Mouse (Mus musculus) heart, adult 2 months (tissue): Measurements from ENCODE around the gene Gm4131. TPM values are rescaled to one million over a fixed set of nuclear protein-coding genes. Genes with fewer than 3 reads are reported as not detected.
A peak's percentile ranks its signal among the peaks of the same experiment; 100 is the strongest.

Experiments
- DNase-seq, 2 experiments: peaks; one replicate each; pipeline ENCODE4 v3.0.0; 2021
- H3K27ac ChIP-seq: fragments of 200-600 bp; 2 replicates; pipeline ENCODE4 v1.8.1; 2022
- H3K27me3 ChIP-seq: fragments of 200-500 bp; 2 replicates; pipeline ENCODE4 v1.6.1; 2012; ENCODE audit warnings: mild to moderate bottlenecking, low read length, inconsistent platforms, mixed read lengths; ENCODE audit not compliant: control insufficient read depth, insufficient read depth
- H3K36me3 ChIP-seq: fragments of 200-500 bp; 2 replicates; pipeline ENCODE4 v1.6.1; 2012; ENCODE audit warnings: low read length, inconsistent platforms; ENCODE audit not compliant: control insufficient read depth, insufficient read depth
- H3K4me1 ChIP-seq: fragments of 200-500 bp; 2 replicates; pipeline ENCODE4 v1.6.1; 2011; ENCODE audit warnings: low read length; ENCODE audit not compliant: control insufficient read depth, insufficient read depth
- H3K4me3 ChIP-seq: fragments of 200-600 bp; 2 replicates; pipeline ENCODE4 v1.8.1; 2022
- H3K79me2 ChIP-seq: fragments of 200-500 bp; replicated peaks from 2 replicates; pipeline ENCODE4 v1.6.1; 2012; ENCODE audit warnings: mild to moderate bottlenecking, inconsistent platforms, low read length, moderate library complexity, mixed read lengths; ENCODE audit not compliant: control insufficient read depth, insufficient read depth
- H3K9ac ChIP-seq: fragments of 200-500 bp; 2 replicates; pipeline ENCODE4 v1.6.1; 2012; ENCODE audit warnings: low read depth, mild to moderate bottlenecking, control low read depth, inconsistent platforms, low read length, mixed read lengths
- CTCF ChIP-seq: fragments of 200-600 bp; IDR thresholded peaks from 2 replicates; pipeline ENCODE4 v1.8.1; 2022; ENCODE audit warnings: antibody characterized with exemption, mild to moderate bottlenecking, moderate library complexity
- EP300 ChIP-seq: fragments of 200-500 bp; IDR thresholded peaks from 2 replicates; pipeline ENCODE4 v1.6.1; 2011; ENCODE audit warnings: low read depth, low read length, control low read depth; ENCODE audit not compliant: insufficient read depth
- POLR2A ChIP-seq: fragments of 200-500 bp; IDR thresholded peaks from 2 replicates; pipeline ENCODE4 v1.6.1; 2011; ENCODE audit warnings: mild to moderate bottlenecking, low read depth, low read length, control low read depth; ENCODE audit not compliant: insufficient read depth
- WGBS: fragments of 180-500 bp; shearing (Covaris S2); methylation state at CpG from one replicate; pipeline ENCODE4 v1.1.7; 2018; 5-methylcytosine and 5-hydroxymethylcytosine counted together
- intact Hi-C: fragments of 180-260 bp; cut with DNase I; formaldehyde crosslinking; loops from one replicate; pipeline ENCODE4 v1.15.1; 2025
- polyA plus RNA-seq: library from polyadenylated mRNA; depleted of rRNA; stranded (reverse); fragments of >200 nt; gene quantifications from 2 replicates; pipeline ENCODE4 v1.2.3, GENCODE M21; 2012; rRNA removed
- total RNA-seq, 2 experiments: library from RNA; stranded (reverse); gene quantifications; 2 replicates each; pipeline ENCODE4 v1.2.3; 2021

Gene Gm4131
- total and polyA plus RNA-seq, 3 experiments: not detected

DNA sequence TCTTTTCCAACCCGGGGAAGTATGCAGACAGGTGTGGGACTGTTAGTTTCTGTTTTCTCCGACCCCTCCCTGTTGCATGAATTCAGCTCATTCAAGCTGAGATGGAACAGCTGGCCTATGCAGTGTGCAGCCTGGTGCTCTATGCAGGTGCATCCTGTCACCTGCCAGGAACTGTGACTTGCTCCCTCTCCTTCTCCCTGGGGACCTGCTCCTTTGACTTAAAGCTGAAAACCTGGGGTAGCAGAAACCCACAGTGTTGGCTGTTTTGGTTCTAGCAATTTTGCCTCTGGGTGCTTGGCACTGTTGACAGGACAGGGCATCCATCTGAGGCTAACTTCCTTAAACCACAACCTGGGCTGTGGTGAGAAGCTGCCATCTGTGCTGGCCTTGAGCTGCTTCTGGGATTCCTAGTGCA, 141.4 kb downstream of the Gm4131 start:
- WGBS: 44% methylated on average over 2 of the region's 2 CpGs
- intact Hi-C loops: no loop called here
- Histone ChIP-seq H3K4me1 (no peaks in the 10 kb centered on the region), H3K79me2 (no peaks in the 10 kb centered on the region), H3K9ac (no peak overlapping the region), H3K36me3 (no peaks in the 10 kb centered on the region), H3K27ac (no peak overlapping the region), H3K4me3 (no peak overlapping the region), H3K27me3 (no peaks in the 10 kb centered on the region)
- TF ChIP-seq EP300: no peak
- no peak for TF ChIP-seq CTCF
- no peak for DNase-seq

DNA sequence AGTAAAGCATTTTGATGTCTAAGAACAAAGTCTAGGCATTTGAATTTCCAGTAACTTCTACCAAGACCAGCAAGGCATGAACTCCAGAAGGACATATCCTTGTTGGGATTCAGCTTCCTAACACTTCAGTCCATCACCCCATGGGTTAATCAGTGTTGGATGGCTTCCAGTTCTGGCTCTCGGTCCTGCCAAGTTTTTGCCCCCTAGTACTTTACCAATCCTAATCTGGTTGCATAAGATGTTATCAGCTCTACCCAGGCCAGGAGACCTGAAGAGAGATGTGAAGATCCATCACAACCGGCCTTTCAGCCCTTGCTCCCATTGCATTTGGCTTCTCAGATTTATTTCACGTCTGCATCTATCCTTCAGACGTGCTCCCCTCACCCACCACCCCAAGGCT, 144.5 kb downstream of the Gm4131 start:
- 57% methylated on average over 4 of the region's 4 CpGs for WGBS
- Histone ChIP-seq H3K27ac (no peak overlapping the region), H3K36me3 (no peaks in the 10 kb centered on the region), H3K4me3 (no peak overlapping the region), H3K4me1 (no peaks in the 10 kb centered on the region), H3K9ac (no peak overlapping the region), H3K27me3 (no peaks in the 10 kb centered on the region), H3K79me2 (no peaks in the 10 kb centered on the region)
- DNase-seq: no peak
- TF ChIP-seq EP300 (no peak), POLR2A (no peak), CTCF (no peak)
- intact Hi-C loops: no loop called here

DNA sequence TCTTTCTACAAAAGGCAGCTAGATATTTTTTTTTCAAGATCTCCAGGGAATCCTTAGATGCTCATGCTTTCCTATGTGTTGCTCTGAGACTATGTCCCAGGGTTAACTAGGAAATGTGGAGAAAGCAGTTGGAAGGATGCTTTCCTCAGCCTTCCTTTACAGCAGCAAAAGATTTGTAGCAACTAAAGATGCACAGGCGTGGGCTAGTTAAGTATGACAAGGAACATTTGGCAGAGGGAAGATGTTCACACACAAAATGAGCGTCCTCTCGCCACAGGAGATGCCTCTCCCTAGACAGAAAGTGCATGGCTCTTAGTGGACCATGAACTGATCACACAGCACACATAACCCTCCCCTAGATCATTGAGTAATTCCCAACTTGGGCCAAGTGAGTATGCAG, 149.2 kb downstream of the Gm4131 start:
- H3K79me2 ChIP-seq: no peaks in the 10 kb centered on the region
- no peak for DNase-seq
- intact Hi-C loops: no loop called here
- no peaks in the 10 kb centered on the region for H3K36me3 ChIP-seq
- H3K9ac ChIP-seq: no peak overlapping the region
- no peak overlapping the region for H3K27ac ChIP-seq
- TF ChIP-seq EP300: no peak
- H3K4me3 ChIP-seq: no peak overlapping the region
- no peaks in the 10 kb centered on the region for H3K27me3 ChIP-seq
- H3K4me1 ChIP-seq: peaks cover 3% of the 10 kb centered on the region
- 81% methylated on average over 3 of the region's 3 CpGs for WGBS

DNA sequence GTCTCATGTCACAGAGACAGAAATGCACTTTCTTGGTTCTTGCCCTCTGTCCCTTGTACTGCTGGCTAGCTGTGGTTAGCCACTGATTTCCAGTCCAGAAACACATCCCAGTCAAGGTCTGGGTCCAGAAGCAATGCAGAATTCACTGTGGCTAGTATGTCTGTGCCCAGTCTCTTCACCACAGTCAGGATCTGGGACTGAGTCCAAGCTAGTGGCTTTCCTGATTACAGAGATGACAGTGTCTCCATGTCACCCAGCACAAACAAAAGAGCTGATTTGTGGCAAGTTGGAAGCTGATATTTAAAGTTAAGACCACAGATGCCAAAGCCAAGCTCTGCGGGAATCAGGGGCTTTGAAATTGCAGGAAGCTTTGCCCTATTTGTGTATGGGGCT, 150.0 kb downstream of the Gm4131 start:
- Histone ChIP-seq H3K27me3 (no peaks in the 10 kb centered on the region), H3K27ac (no peak overlapping the region), H3K36me3 (no peaks in the 10 kb centered on the region), H3K79me2 (no peaks in the 10 kb centered on the region), H3K4me3 (no peak overlapping the region), H3K9ac (no peak overlapping the region), H3K4me1 (peaks cover 3% of the 10 kb centered on the region)
- TF ChIP-seq EP300 (no peak), CTCF (no peak), POLR2A (no peak)
- intact Hi-C loops: no loop called here
- 6% methylated on average over 1 of the region's 1 CpGs for WGBS
- peak in 1 of 2 experiments; percentile 49 for DNase-seq

DNA sequence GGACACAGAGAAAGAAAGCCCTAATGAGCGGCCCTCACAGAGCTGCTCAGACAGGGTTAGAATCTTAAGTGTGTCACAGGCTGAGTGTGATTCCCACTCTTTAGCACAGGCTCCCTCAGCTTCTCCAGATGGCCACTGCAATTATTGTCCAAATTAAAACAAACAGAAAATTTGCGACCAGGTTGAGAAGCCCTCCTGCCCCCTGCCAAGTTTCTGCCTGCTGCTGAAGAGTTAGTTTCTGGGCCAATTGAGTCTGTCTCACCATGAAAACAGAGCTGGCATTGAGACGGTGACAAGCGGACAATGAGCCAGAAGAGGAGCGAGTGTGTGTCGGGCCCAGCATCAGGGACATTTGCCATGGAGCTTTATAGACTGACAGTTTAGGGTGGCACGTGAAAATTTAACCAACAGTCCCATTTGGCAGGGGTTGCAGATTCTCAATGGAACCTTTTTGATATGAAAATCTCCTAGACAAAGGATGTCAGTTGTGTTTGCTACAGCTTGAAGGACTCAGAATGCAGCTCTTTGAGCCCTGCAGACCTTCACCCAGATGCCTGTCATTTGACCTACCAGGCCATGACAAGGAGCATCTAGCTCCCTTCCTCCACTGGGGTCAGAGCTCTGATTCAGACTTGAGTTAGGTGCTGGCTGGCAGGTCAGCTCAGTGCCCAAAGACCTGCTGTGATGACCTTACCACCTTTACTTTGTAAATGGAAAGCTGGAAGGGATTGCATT, 150.5 kb downstream of the Gm4131 start:
- Histone ChIP-seq H3K4me1 (peaks cover 3% of the 10 kb centered on the region), H3K27me3 (no peaks in the 10 kb centered on the region), H3K9ac (no peak overlapping the region), H3K4me3 (no peak overlapping the region), H3K27ac (no peak overlapping the region), H3K36me3 (no peaks in the 10 kb centered on the region), H3K79me2 (no peaks in the 10 kb centered on the region)
- TF ChIP-seq EP300 (no peak), CTCF (no peak), POLR2A (no peak)
- intact Hi-C loops: no loop called here
- DNase-seq: no peak
- WGBS: 71% methylated on average over 7 of the region's 7 CpGs

Other genes starting within 250 kb of the Gm4131 start
- under 1 TPM in 1 of 2 experiments, not detected in 1; 0.13 TPM for gene Gucy1b2, start 110.6 kb downstream of the Gm4131 start, total RNA-seq
- 0.04 TPM in 1 of 2 replicates, not detected in the other for gene Gucy1b2, start 110.6 kb downstream of the Gm4131 start, polyA plus RNA-seq
- gene Fam124a, start 11.2 kb downstream of the Gm4131 start, total RNA-seq: 1 to 10 TPM; 3.4 TPM
- 5.6 and 7.9 TPM in 2 replicates for gene Fam124a, start 11.2 kb downstream of the Gm4131 start, polyA plus RNA-seq
- gene Serpine3, start 96.7 kb upstream of the Gm4131 start, total RNA-seq: not detected
- not detected in 2 replicates for gene Serpine3, start 96.7 kb upstream of the Gm4131 start, polyA plus RNA-seq
- 10 to 100 TPM; 13.6 to 16.9 TPM for gene Ints6, start 194.2 kb upstream of the Gm4131 start, total RNA-seq
- 3.7 and 6.7 TPM in 2 replicates for gene Ints6, start 194.2 kb upstream of the Gm4131 start, polyA plus RNA-seq